Mouse (Mus musculus): ENCODE measurements around the gene BC049730.
"Not testable (repeated sequence)": the region's sequence is repeated elsewhere in the genome, so short reads cannot be mapped to it uniquely, and the experiment has no call there.

- not testable (repeated sequence) for TF ChIP-seq POLR2A (IDR thresholded peaks at IDR 0.05; ENCODE audit: extremely low read depth, insufficient read depth, low read length); CTCF (IDR thresholded peaks at IDR 0.05; ENCODE audit: low read depth, low read length)
These were observed 17.8 kb downstream of the BC049730 start, which contains the start of gene Gm4763 for GRCm38 (mm10) chr7:24726808-24727207.

Data from liver, adult 2 months (tissue).